Mouse (Mus musculus) thymus, adult 18-20 months (tissue): ENCODE measurements around the gene Hpcal1.
A peak's percentile ranks its signal among the peaks of the same experiment; 100 is the strongest.

Experiments
- DNase-seq, 2 experiments: peaks; one replicate each; pipeline ENCODE4 v3.0.0; 2022; ENCODE audit warnings: mixed read lengths in 2 of 2

Gene Hpcal1

GRCm38 (mm10) chr12:17688913-17689312 is 1.7 kb upstream of the Hpcal1 start:
- DNase-seq, result no peak

- DNase-seq, result peak in 1 of 2 experiments; percentile 31
These were observed 609 bp upstream of the Hpcal1 start for GRCm38 (mm10) chr12:17689931-17690563.

- DNase-seq, result peak; percentile 59 to 65
These were observed 742 bp downstream of the Hpcal1 start for GRCm38 (mm10) chr12:17691320-17691876.

GRCm38 (mm10) chr12:17691891-17692321 is 1.2 kb downstream of the Hpcal1 start:
- DNase-seq, result peak; percentile 53 to 54

GRCm38 (mm10) chr12:17692356-17692755 is 1.7 kb downstream of the Hpcal1 start:
- peak in 1 of 2 experiments; percentile 32 for DNase-seq

- DNase-seq, result no peak
These were observed 2.3 kb downstream of the Hpcal1 start for GRCm38 (mm10) chr12:17692953-17693352.

GRCm38 (mm10) chr12:17694589-17695115 is 4.0 kb downstream of the Hpcal1 start:
- DNase-seq, result peak in 1 of 2 experiments; percentile 57

GRCm38 (mm10) chr12:17696395-17696794 is 5.7 kb downstream of the Hpcal1 start:
- DNase-seq, result no peak

GRCm38 (mm10) chr12:17698934-17699333 is 8.3 kb downstream of the Hpcal1 start:
- no peak for DNase-seq

- DNase-seq, result no peak
These were observed 8.8 kb downstream of the Hpcal1 start for GRCm38 (mm10) chr12:17699480-17699879.

- no peak for DNase-seq
These were observed 10.6 kb downstream of the Hpcal1 start for GRCm38 (mm10) chr12:17701131-17701720.

- DNase-seq, result no peak
These were observed 11.1 kb downstream of the Hpcal1 start for GRCm38 (mm10) chr12:17701795-17702194.

GRCm38 (mm10) chr12:17702257-17702943 is 11.7 kb downstream of the Hpcal1 start:
- no peak for DNase-seq

GRCm38 (mm10) chr12:17702944-17703335 is 12.3 kb downstream of the Hpcal1 start:
- DNase-seq, result no peak

- DNase-seq, result no peak
These were observed 13.2 kb downstream of the Hpcal1 start for GRCm38 (mm10) chr12:17703866-17704265.

- no peak for DNase-seq
These were observed 16.8 kb downstream of the Hpcal1 start for GRCm38 (mm10) chr12:17707472-17707871.

GRCm38 (mm10) chr12:17709451-17709850 is 18.8 kb downstream of the Hpcal1 start:
- DNase-seq, result no peak

GRCm38 (mm10) chr12:17709926-17710746 is 19.5 kb downstream of the Hpcal1 start:
- DNase-seq, result no peak

- DNase-seq, result no peak
These were observed 20.1 kb downstream of the Hpcal1 start for GRCm38 (mm10) chr12:17710747-17711092.

- no peak for DNase-seq
These were observed 21.2 kb downstream of the Hpcal1 start for GRCm38 (mm10) chr12:17711731-17712388.

- no peak for DNase-seq
These were observed 21.9 kb downstream of the Hpcal1 start for GRCm38 (mm10) chr12:17712571-17712970.
